Mouse (Mus musculus) T-cell, adult 2 months (primary cell): ENCODE measurements around the gene Med13.
"Not testable (repeated sequence)": the region's sequence is repeated elsewhere in the genome, so short reads cannot be mapped to it uniquely, and the experiment has no call there.

Experiments
- DNase-seq: peaks from one replicate; pipeline ENCODE4 v3.0.0; 2022; ENCODE audit warnings: low spot score

Gene Med13

GRCm38 (mm10) chr11:86310280-86310679 is 47.1 kb downstream of the Med13 start:
- no peak for DNase-seq

GRCm38 (mm10) chr11:86292201-86292600 is 65.2 kb downstream of the Med13 start:
- DNase-seq, result not testable (repeated sequence)

GRCm38 (mm10) chr11:86291714-86292113 is 65.7 kb downstream of the Med13 start:
- no peak for DNase-seq

- DNase-seq, result no peak
Measured at GRCm38 (mm10) chr11:86285729-86286128, 71.7 kb downstream of the Med13 start.

- no peak for DNase-seq
Measured at GRCm38 (mm10) chr11:86278442-86279102, 78.8 kb downstream of the Med13 start.

GRCm38 (mm10) chr11:86257460-86258076 is 99.8 kb downstream of the Med13 start, which contains the start of gene Ints2:
Gene Ints2 (minus strand): TSS chr11:86257575.
- DNase-seq, result peak; percentile 90

- DNase-seq, result no peak
Measured at GRCm38 (mm10) chr11:86257054-86257453, 100.3 kb downstream of the Med13 start.

GRCm38 (mm10) chr11:86253342-86253741 is 104.1 kb downstream of the Med13 start:
- DNase-seq, result no peak

GRCm38 (mm10) chr11:86232446-86232845 is 125.0 kb downstream of the Med13 start:
- DNase-seq, result no peak

GRCm38 (mm10) chr11:86231781-86232350 is 125.5 kb downstream of the Med13 start:
- DNase-seq, result no peak

GRCm38 (mm10) chr11:86226646-86227180 is 130.7 kb downstream of the Med13 start:
- no peak for DNase-seq

GRCm38 (mm10) chr11:86225761-86226160 is 131.6 kb downstream of the Med13 start:
- DNase-seq, result no peak
